Mouse (Mus musculus): Measurements from ENCODE around the gene Mtus2. TPM values are rescaled to one million over a fixed set of nuclear protein-coding genes. Genes with fewer than 3 reads are reported as not detected.

The Mtus2 gene
- total and polyA plus RNA-seq, 3 experiments: 0.03 to 0.13 TPM; not detected in 1

DNA sequence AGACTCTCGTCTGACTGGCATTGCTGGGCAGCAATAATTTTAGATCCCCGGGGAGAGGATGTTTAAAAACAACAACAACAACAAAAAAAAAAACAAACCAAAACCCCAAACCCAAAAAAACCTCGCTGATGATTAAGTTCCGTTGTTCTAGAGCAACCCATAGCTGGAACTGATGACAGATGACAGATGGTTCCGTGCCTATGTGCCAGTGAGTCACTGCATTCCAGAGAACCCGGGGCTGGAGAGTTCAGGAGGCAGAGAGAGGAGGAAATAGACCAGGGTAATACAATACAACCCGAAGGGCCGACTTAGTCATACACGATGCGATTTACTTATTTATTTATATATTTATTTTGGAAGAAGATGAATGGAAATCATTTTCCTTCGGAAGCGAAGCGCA lies 22.0 kb upstream of the Mtus2 start:
- no peaks in the 10 kb centered on the region for H3K4me1 ChIP-seq (ENCODE audit: control insufficient read depth in 1 of 2, insufficient read depth in 2 of 2)
- H3K36me3 ChIP-seq (replicated peaks in 1 of 2; ENCODE audit: control insufficient read depth in 1 of 2, insufficient read depth in 1 of 2, low read length in 1 of 2): no peaks in the 10 kb centered on the region
- H3K9ac ChIP-seq (ENCODE audit: insufficient read depth, low read depth): no peak overlapping the region
- in situ Hi-C loops (cut with MboI; ENCODE audit: low pct_ligation_motif_present, low pct_unique_long_range_greater_than_20kb, low sequenced_read_pairs): no loop called here
- TF ChIP-seq E2F4 (IDR thresholded peaks at IDR 0.05; ENCODE audit: insufficient replicate concordance, low read depth, low read length) (no peak), NELFE (IDR thresholded peaks at IDR 0.05; ENCODE audit: low read depth, low read length) (no peak), TCF12 (IDR thresholded peaks at IDR 0.05; ENCODE audit: low read depth, low read length) (no peak), BHLHE40 (IDR thresholded peaks at IDR 0.05; ENCODE audit: low read depth, low read length) (no peak), JUND (conservative IDR thresholded peaks at IDR 0.05; ENCODE audit: low read depth, low read length) (no peak), ZNF384 (IDR thresholded peaks at IDR 0.05; ENCODE audit: low read depth, low read length) (no peak), POLR2AphosphoS2 (IDR thresholded peaks at IDR 0.05; ENCODE audit: low read depth, low read length) (no peak), CHD1 (IDR thresholded peaks at IDR 0.05; ENCODE audit: low read depth, low read length) (no peak), SIN3A (IDR thresholded peaks at IDR 0.05; ENCODE audit: low read length) (no peak), GABPA (IDR thresholded peaks at IDR 0.05; ENCODE audit: insufficient replicate concordance, low read depth, low read length) (no peak), MXI1 (IDR thresholded peaks at IDR 0.05; ENCODE audit: low read depth, low read length) (no peak), PAX5 (IDR thresholded peaks at IDR 0.05; ENCODE audit: low read length) (no peak), TBP (conservative IDR thresholded peaks at IDR 0.05; ENCODE audit: low read depth, low read length) (no peak), ZKSCAN1 (IDR thresholded peaks at IDR 0.05; ENCODE audit: borderline replicate concordance, low read depth, low read length) (no peak), MAFK (IDR thresholded peaks at IDR 0.05; ENCODE audit: insufficient replicate concordance, low read length) (no peak), MEF2A (IDR thresholded peaks at IDR 0.05; ENCODE audit: borderline replicate concordance, low read depth, low read length) (no peak), CHD2 (IDR thresholded peaks at IDR 0.05; ENCODE audit: low read length) (no peak), ETS1 (conservative IDR thresholded peaks at IDR 0.05; ENCODE audit: low read depth, low read length) (no peak)
- dilution Hi-C loops (cut with MboI; ENCODE audit: extremely low pct_ligation_motif_present, extremely low pct_unique_long_range_greater_than_20kb, low sequenced_read_pairs): no loop called here
- H3K27me3 ChIP-seq (replicated peaks): no peaks in the 10 kb centered on the region
- no peak overlapping the region for H3K4me3 ChIP-seq (replicated peaks in 1 of 3; ENCODE audit: low read depth in 2 of 3, low read length in 2 of 3, poor library complexity in 1 of 3)
- H3K27ac ChIP-seq (ENCODE audit: insufficient read depth, low read depth): no peak overlapping the region
- DNase-seq (ENCODE audit: extremely low read depth): no peak
- peaks cover 22% of the 10 kb centered on the region for H3K9me3 ChIP-seq (replicated peaks; ENCODE audit: low read length)
- no peaks in the 10 kb centered on the region for H3K79me2 ChIP-seq (replicated peaks; ENCODE audit: control insufficient read depth, extremely low read depth, insufficient read depth, poor library complexity, severe bottlenecking)
- H3K4me2 ChIP-seq (ENCODE audit: insufficient read depth, low read depth, poor library complexity, severe bottlenecking): no peak overlapping the region

DNA sequence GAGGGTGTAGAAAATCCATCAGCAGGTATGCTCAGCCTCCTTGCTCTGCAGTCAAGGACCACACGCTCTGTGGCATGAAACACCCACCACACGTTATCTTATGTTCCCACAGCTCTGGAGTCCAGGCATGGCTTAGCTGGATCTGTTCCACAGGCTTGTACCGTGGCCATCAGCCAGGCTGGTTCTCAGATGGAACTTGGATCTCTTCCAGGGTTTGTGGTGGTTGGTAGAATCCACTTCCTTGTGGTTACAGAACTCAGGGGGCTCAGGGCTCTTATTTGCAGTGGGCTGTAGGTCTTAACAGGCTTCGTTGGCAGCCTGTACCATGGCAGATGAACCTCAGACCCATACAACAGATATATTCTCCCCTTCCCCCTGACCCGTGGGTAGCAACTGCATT lies 17.9 kb upstream of the Mtus2 start:
- in situ Hi-C loops (cut with MboI; ENCODE audit: low pct_ligation_motif_present, low pct_unique_long_range_greater_than_20kb, low sequenced_read_pairs) (no loop called here), dilution Hi-C loops (cut with MboI; ENCODE audit: extremely low pct_ligation_motif_present, extremely low pct_unique_long_range_greater_than_20kb, low sequenced_read_pairs) (no loop called here)
- Histone ChIP-seq H3K27ac (ENCODE audit: insufficient read depth, low read depth) (no peak overlapping the region), H3K27me3 (replicated peaks) (no peaks in the 10 kb centered on the region), H3K4me1 (ENCODE audit: control insufficient read depth in 1 of 2, insufficient read depth in 2 of 2) (no peaks in the 10 kb centered on the region), H3K4me3 (replicated peaks in 1 of 3; ENCODE audit: low read depth in 2 of 3, low read length in 2 of 3, poor library complexity in 1 of 3) (no peak overlapping the region), H3K4me2 (ENCODE audit: insufficient read depth, low read depth, poor library complexity, severe bottlenecking) (no peak overlapping the region), H3K36me3 (replicated peaks in 1 of 2; ENCODE audit: control insufficient read depth in 1 of 2, insufficient read depth in 1 of 2, low read length in 1 of 2) (no peaks in the 10 kb centered on the region), H3K9ac (ENCODE audit: insufficient read depth, low read depth) (no peak overlapping the region), H3K79me2 (replicated peaks; ENCODE audit: control insufficient read depth, extremely low read depth, insufficient read depth, poor library complexity, severe bottlenecking) (no peaks in the 10 kb centered on the region), H3K9me3 (replicated peaks; ENCODE audit: low read length) (peaks cover 41% of the 10 kb centered on the region)
- no peak for DNase-seq (ENCODE audit: extremely low read depth)
- TF ChIP-seq ZMIZ1 (IDR thresholded peaks at IDR 0.05; ENCODE audit: low read depth, low read length) (no peak), JUN (IDR thresholded peaks at IDR 0.05; ENCODE audit: insufficient read depth, low read depth, low read length) (no peak), JUND (conservative IDR thresholded peaks at IDR 0.05; ENCODE audit: low read depth, low read length) (no peak), MAX (IDR thresholded peaks at IDR 0.05; ENCODE audit: low read length) (no peak), ZNF384 (IDR thresholded peaks at IDR 0.05; ENCODE audit: low read depth, low read length) (no peak), CHD2 (IDR thresholded peaks at IDR 0.05; ENCODE audit: low read length) (no peak), USF2 (conservative IDR thresholded peaks at IDR 0.05; ENCODE audit: low read depth, low read length) (no peak), UBTF (IDR thresholded peaks at IDR 0.05; ENCODE audit: low read depth, low read length) (no peak), MXI1 (IDR thresholded peaks at IDR 0.05; ENCODE audit: low read depth, low read length) (no peak), CTCF (conservative IDR thresholded peaks at IDR 0.05 in 1 of 2, IDR thresholded peaks at IDR 0.05 in 1 of 2; ENCODE audit: low read depth in 2 of 2, low read length in 2 of 2) (no peak), ELF1 (IDR thresholded peaks at IDR 0.05; ENCODE audit: low read depth, low read length) (no peak), CHD1 (IDR thresholded peaks at IDR 0.05; ENCODE audit: low read depth, low read length) (no peak), PAX5 (IDR thresholded peaks at IDR 0.05; ENCODE audit: low read length) (no peak), MAZ (IDR thresholded peaks at IDR 0.05; ENCODE audit: low read depth, low read length) (no peak), SMC3 (IDR thresholded peaks at IDR 0.05; ENCODE audit: low read depth, low read length) (no peak), POLR2A (IDR thresholded peaks at IDR 0.05; ENCODE audit: low read depth, low read length) (no peak)

Measured in CH12.LX (cell line).